Mouse (Mus musculus) heart, adult 2 months (tissue): ENCODE results near the gene Igsf9.
A peak's percentile ranks its signal among the peaks of the same experiment; 100 is the strongest.

ENCODE experiments used
- CTCF ChIP-seq: fragments of 200-600 bp; IDR thresholded peaks from 2 replicates; pipeline ENCODE4 v1.8.1; 2022; ENCODE audit warnings: antibody characterized with exemption, mild to moderate bottlenecking, moderate library complexity
- POLR2A ChIP-seq: fragments of 200-500 bp; IDR thresholded peaks from 2 replicates; pipeline ENCODE4 v1.6.1; 2011; ENCODE audit warnings: mild to moderate bottlenecking, low read depth, low read length, control low read depth; ENCODE audit not compliant: insufficient read depth

DNA sequence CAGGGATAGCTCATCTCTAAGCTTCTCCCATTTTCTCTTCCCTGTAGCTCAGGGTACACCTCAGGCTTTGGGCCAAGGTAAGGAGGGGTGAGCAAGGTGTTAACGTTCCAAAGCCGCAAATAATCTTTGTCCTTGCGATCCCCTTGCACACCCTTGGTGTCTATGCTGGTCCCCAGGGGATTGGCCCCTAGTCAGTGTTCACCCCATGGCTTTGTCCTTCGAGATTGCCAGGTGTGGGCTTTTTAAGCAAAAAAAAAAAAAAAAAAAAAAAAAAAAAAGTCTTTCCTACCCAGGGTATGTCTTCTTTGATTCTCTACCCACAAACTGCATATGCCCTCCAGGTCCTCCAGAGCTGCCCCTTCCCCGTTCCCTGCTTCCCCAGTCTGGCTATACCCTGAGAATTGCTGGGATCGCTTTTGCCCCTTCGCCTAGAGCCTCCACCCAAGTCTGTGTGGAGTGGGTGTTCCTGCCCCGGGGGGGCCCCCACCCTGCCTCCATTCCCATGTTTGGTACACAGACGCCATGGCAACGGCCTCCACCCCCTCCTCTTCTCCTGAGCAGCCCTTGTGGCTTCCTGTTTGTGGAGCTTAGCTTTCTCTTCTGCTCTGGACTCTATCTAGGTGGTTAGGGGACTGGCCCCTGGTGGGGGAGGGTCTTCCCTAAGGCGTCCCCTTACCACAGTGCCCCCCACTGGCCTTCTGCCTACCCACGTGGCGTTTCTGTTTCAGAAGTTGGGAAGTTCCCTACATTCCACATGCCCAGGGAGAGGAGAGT lies 20.0 kb downstream of the Igsf9 start:
- TF ChIP-seq CTCF (no peak), POLR2A (peak; percentile 44)
